Mouse (Mus musculus) thymus, adult 2 months (tissue): ENCODE data around the gene Slc44a3. TPM values are rescaled to one million over a fixed set of nuclear protein-coding genes. Genes with fewer than 3 reads are reported as not detected.

Experiments
- DNase-seq: peaks from one replicate; pipeline ENCODE4 v3.0.0; 2021
- H3K27ac ChIP-seq: fragments of 200-500 bp; 2 replicates; pipeline ENCODE4 v1.5.1; 2012; ENCODE audit warnings: low read length, control low read depth; ENCODE audit not compliant: control insufficient read depth, insufficient read depth
- H3K27me3 ChIP-seq: fragments of 200-500 bp; 2 replicates; pipeline ENCODE4 v1.6.1; 2012; ENCODE audit warnings: mild to moderate bottlenecking, low read length, moderate library complexity, mixed read lengths; ENCODE audit not compliant: control insufficient read depth, insufficient read depth
- H3K36me3 ChIP-seq: fragments of 200-500 bp; 2 replicates; pipeline ENCODE4 v1.6.1; 2012; ENCODE audit warnings: mild to moderate bottlenecking, low read length, moderate library complexity; ENCODE audit not compliant: control insufficient read depth, insufficient read depth
- H3K4me1 ChIP-seq: fragments of 200-500 bp; replicated peaks from 2 replicates; pipeline ENCODE4 v1.6.1; 2012; ENCODE audit warnings: low read length; ENCODE audit not compliant: control insufficient read depth, insufficient read depth
- H3K4me3 ChIP-seq: fragments of 200-500 bp; 2 replicates; pipeline ENCODE4 v1.5.1; 2012; ENCODE audit warnings: mild to moderate bottlenecking, low read length, control low read depth, moderate library complexity; ENCODE audit not compliant: control insufficient read depth, insufficient read depth
- CTCF ChIP-seq: fragments of 200-500 bp; IDR thresholded peaks from 2 replicates; pipeline ENCODE4 v1.5.1; 2012; ENCODE audit warnings: mild to moderate bottlenecking, control low read depth, low read length, moderate library complexity, borderline replicate concordance; ENCODE audit not compliant: control insufficient read depth, poor library complexity, insufficient read depth; ENCODE audit errors: extremely low read depth
- POLR2A ChIP-seq: fragments of 200-500 bp; IDR thresholded peaks from 2 replicates; pipeline ENCODE4 v1.6.1; 2012; ENCODE audit warnings: mild to moderate bottlenecking, low read length, control low read depth, moderate library complexity; ENCODE audit not compliant: control insufficient read depth, poor library complexity, insufficient read depth; ENCODE audit errors: extremely low read depth
- WGBS: fragments of 180-500 bp; shearing (Covaris S2); methylation state at CpG from one replicate; pipeline ENCODE4 v1.1.7; 2018; 5-methylcytosine and 5-hydroxymethylcytosine counted together
- polyA plus RNA-seq: library from polyadenylated mRNA; depleted of rRNA; stranded (reverse); fragments of >200 nt; gene quantifications from 2 replicates; pipeline ENCODE4 v1.2.3, GENCODE M21; 2012

The Slc44a3 gene
- polyA plus RNA-seq, 1 experiment, result 0.82 TPM

GRCm38 (mm10) chr3:121567904-121568303 lies 35.7 kb upstream of the Slc44a3 start:
- TF ChIP-seq POLR2A (no peak), CTCF (no peak)
- DNase-seq, result no peak
- WGBS, result 93% methylated on average over 9 of the region's 9 CpGs
- Histone ChIP-seq H3K36me3 (no peaks in the 10 kb centered on the region), H3K27me3 (no peaks in the 10 kb centered on the region), H3K4me1 (no peaks in the 10 kb centered on the region), H3K4me3 (no peak overlapping the region), H3K27ac (no peak overlapping the region)

GRCm38 (mm10) chr3:121567337-121567900 lies 35.2 kb upstream of the Slc44a3 start:
- Histone ChIP-seq H3K27me3 (no peaks in the 10 kb centered on the region), H3K27ac (no peak overlapping the region), H3K4me3 (no peak overlapping the region), H3K4me1 (no peaks in the 10 kb centered on the region), H3K36me3 (no peaks in the 10 kb centered on the region)
- WGBS, result 89% methylated on average over 2 of the region's 2 CpGs
- no peak for DNase-seq
- TF ChIP-seq CTCF, result no peak
- TF ChIP-seq POLR2A, result no peak

GRCm38 (mm10) chr3:121566901-121567300 lies 34.7 kb upstream of the Slc44a3 start:
- Histone ChIP-seq H3K4me3 (no peak overlapping the region), H3K4me1 (no peaks in the 10 kb centered on the region), H3K27ac (no peak overlapping the region), H3K27me3 (no peaks in the 10 kb centered on the region), H3K36me3 (no peaks in the 10 kb centered on the region)
- TF ChIP-seq CTCF (no peak), POLR2A (no peak)
- DNase-seq, result no peak
- 67% methylated on average over 4 of the region's 4 CpGs for WGBS

- no peak overlapping the region for H3K27ac ChIP-seq
- H3K4me3 ChIP-seq, result no peak overlapping the region
- H3K27me3 ChIP-seq, result no peaks in the 10 kb centered on the region
- WGBS, result 91% methylated on average over 3 of the region's 3 CpGs
- no peaks in the 10 kb centered on the region for H3K4me1 ChIP-seq
- TF ChIP-seq CTCF (no peak), POLR2A (no peak)
- H3K36me3 ChIP-seq, result no peaks in the 10 kb centered on the region
- no peak for DNase-seq
Measured at GRCm38 (mm10) chr3:121561803-121562202, 29.6 kb upstream of the Slc44a3 start.

- DNase-seq, result no peak
- no peaks in the 10 kb centered on the region for H3K36me3 ChIP-seq
- 95% methylated on average over 14 of the region's 14 CpGs for WGBS
- H3K4me3 ChIP-seq, result no peak overlapping the region
- no peaks in the 10 kb centered on the region for H3K27me3 ChIP-seq
- no peak overlapping the region for H3K27ac ChIP-seq
- H3K4me1 ChIP-seq, result no peaks in the 10 kb centered on the region
- TF ChIP-seq CTCF (no peak), POLR2A (no peak)
Measured at GRCm38 (mm10) chr3:121560115-121560865, 28.1 kb upstream of the Slc44a3 start.

- 94% methylated on average over 15 of the region's 15 CpGs for WGBS
- no peak overlapping the region for H3K27ac ChIP-seq
- no peak for DNase-seq
- no peak overlapping the region for H3K4me3 ChIP-seq
- no peaks in the 10 kb centered on the region for H3K27me3 ChIP-seq
- H3K4me1 ChIP-seq, result no peaks in the 10 kb centered on the region
- no peaks in the 10 kb centered on the region for H3K36me3 ChIP-seq
- TF ChIP-seq CTCF (no peak), POLR2A (no peak)
Measured at GRCm38 (mm10) chr3:121559406-121560114, 27.4 kb upstream of the Slc44a3 start.

- Histone ChIP-seq H3K27me3 (no peaks in the 10 kb centered on the region), H3K36me3 (no peaks in the 10 kb centered on the region), H3K4me1 (no peaks in the 10 kb centered on the region), H3K27ac (no peak overlapping the region), H3K4me3 (no peak overlapping the region)
- DNase-seq, result no peak
- no peak for TF ChIP-seq POLR2A
- no peak for TF ChIP-seq CTCF
- WGBS, result 94% methylated on average over 8 of the region's 8 CpGs
Measured at GRCm38 (mm10) chr3:121558861-121559260, 26.7 kb upstream of the Slc44a3 start.
